Mouse (Mus musculus) ES-Bruce4 (cell line): ENCODE data around the gene Glipr1l2. TPM values are rescaled to one million over a fixed set of nuclear protein-coding genes. Genes with fewer than 3 reads are reported as not detected.
"Not testable (repeated sequence)": the region's sequence is repeated elsewhere in the genome, so short reads cannot be mapped to it uniquely, and the experiment has no call there.

ENCODE experiments used
- H3K27ac ChIP-seq: 2 replicates; pipeline ENCODE4 v1.5.1; 2012; ENCODE audit warnings: low read length, inconsistent platforms; ENCODE audit not compliant: insufficient read depth
- H3K27me3 ChIP-seq: 2 replicates; pipeline ENCODE4 v1.6.1; 2012; ENCODE audit warnings: mild to moderate bottlenecking, low read length, inconsistent platforms; ENCODE audit not compliant: control insufficient read depth, poor library complexity, insufficient read depth, severe bottlenecking
- H3K36me3 ChIP-seq: 2 replicates; pipeline ENCODE4 v1.6.1; 2012; ENCODE audit warnings: inconsistent platforms, mild to moderate bottlenecking, low read length, moderate library complexity; ENCODE audit not compliant: control insufficient read depth, poor library complexity, insufficient read depth, severe bottlenecking
- H3K4me1 ChIP-seq: one replicate; pipeline ENCODE4 v1.8.1; 2011; ENCODE audit warnings: low read length; ENCODE audit not compliant: control insufficient read depth, insufficient read depth
- H3K4me3 ChIP-seq: 2 replicates; pipeline ENCODE4 v1.5.1; 2011; ENCODE audit warnings: low read depth, mild to moderate bottlenecking, low read length
- H3K9ac ChIP-seq: 2 replicates; pipeline ENCODE4 v1.6.1; 2012; ENCODE audit warnings: low read depth, mild to moderate bottlenecking, inconsistent platforms; ENCODE audit not compliant: poor library complexity, severe bottlenecking
- H3K9me3 ChIP-seq: replicated peaks from 2 replicates; pipeline ENCODE4 v1.6.1; 2012; ENCODE audit warnings: mild to moderate bottlenecking, low read length, inconsistent platforms; ENCODE audit not compliant: control insufficient read depth, poor library complexity, insufficient read depth, severe bottlenecking
- CTCF ChIP-seq: IDR thresholded peaks from one replicate; pipeline ENCODE4 v1.8.1; 2011; ENCODE audit warnings: low read depth, low read length
- EP300 ChIP-seq: IDR thresholded peaks from 2 replicates; pipeline ENCODE4 v1.6.1; 2011; ENCODE audit warnings: low read depth, low read length; ENCODE audit not compliant: insufficient read depth
- POLR2A ChIP-seq: IDR thresholded peaks from one replicate; pipeline ENCODE4 v1.8.1; 2011; ENCODE audit warnings: low read length; ENCODE audit not compliant: insufficient read depth
- polyA plus RNA-seq: library from polyadenylated mRNA; stranded (reverse); fragments of >200 nt; gene quantifications from 2 replicates; pipeline ENCODE4 v1.2.4, GENCODE M21; 2011; ENCODE audit warnings: low read depth; ENCODE audit not compliant: missing spikeins, insufficient read depth, insufficient read length

Gene Glipr1l2
- polyA plus RNA-seq, 1 experiment = not detected

DNA sequence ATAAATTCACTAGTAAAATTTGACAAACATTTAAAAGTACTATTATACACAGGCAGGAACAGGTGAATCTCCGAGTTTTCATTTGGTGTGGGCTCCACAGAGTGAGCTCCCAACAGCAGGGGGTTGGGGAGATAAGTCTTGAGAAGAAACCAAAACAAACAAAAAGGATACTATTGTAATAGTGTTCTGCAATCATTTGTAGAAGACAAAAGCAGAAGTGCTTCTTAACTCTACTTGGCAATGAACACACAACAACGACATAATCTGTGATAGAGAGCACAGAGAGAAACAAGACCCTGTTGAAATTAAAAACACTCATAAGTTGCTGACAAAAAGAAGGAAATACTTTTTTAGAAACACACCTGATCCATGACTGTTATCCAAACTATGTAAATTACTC, 3.1 kb upstream of the Glipr1l2 start:
- Histone ChIP-seq H3K27me3 (no peaks in the 10 kb centered on the region), H3K4me3 (no peak overlapping the region), H3K9ac (no peak overlapping the region), H3K36me3 (no peaks in the 10 kb centered on the region), H3K4me1 (no peaks in the 10 kb centered on the region), H3K9me3 (no peaks in the 10 kb centered on the region), H3K27ac (no peak overlapping the region)
- TF ChIP-seq EP300 (no peak), POLR2A (no peak), CTCF (no peak)

DNA sequence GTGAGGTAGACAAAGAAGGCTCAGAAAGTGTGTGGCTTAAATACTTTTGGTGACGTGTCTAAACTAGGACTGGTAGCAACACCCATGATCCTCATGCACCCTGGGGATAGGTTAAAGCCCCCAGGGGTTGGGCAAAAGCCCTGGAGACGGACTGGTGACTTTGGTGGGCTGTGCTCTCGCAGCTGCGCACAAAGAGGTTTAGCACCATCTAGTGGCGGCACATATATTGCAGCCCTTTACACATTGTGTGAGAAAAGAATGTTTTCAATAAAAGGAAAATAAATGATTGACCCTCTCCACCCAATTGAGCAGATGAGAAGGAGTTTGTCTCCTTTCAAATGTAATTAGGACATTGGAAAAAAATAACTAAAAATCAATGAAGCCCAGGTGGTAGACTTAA, 22.6 kb downstream of the Glipr1l2 start:
- H3K4me1 ChIP-seq, H3K36me3 ChIP-seq, H3K9me3 ChIP-seq, H3K27me3 ChIP-seq, H3K27ac ChIP-seq, H3K4me3 ChIP-seq, H3K9ac ChIP-seq: not testable (repeated sequence)
- TF ChIP-seq CTCF = peak; percentile 61

DNA sequence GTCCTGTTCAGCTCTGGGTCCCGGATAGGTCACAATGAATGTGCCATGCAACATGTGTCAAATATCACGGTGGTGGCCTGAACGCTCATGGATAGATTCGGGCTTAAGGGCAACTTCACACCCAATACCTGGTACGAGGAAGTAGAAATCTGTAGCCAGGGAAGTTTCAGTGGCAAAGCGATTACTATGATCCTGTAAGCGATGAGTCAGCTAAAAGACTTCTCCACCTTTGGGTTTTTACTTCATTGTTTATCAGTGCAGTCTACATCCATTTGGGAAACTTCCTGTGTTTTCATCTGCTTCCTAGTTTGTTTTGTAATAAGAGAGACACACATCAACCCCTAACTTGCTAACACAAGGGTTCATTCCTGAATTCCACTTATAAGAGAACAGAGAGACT, 27.2 kb downstream of the Glipr1l2 start:
- Histone ChIP-seq H3K36me3 (no peaks in the 10 kb centered on the region), H3K4me3 (no peak overlapping the region), H3K4me1 (no peaks in the 10 kb centered on the region), H3K9me3 (no peaks in the 10 kb centered on the region), H3K27ac (no peak overlapping the region), H3K9ac (no peak overlapping the region), H3K27me3 (no peaks in the 10 kb centered on the region)
- TF ChIP-seq CTCF (no peak), POLR2A (no peak), EP300 (no peak)

GRCm38 (mm10) chr10:112125090-112125489, 41.9 kb downstream of the Glipr1l2 start:
- H3K9ac ChIP-seq, H3K27ac ChIP-seq, H3K27me3 ChIP-seq, H3K36me3 ChIP-seq, H3K9me3 ChIP-seq, H3K4me3 ChIP-seq, H3K4me1 ChIP-seq: not testable (repeated sequence)

DNA sequence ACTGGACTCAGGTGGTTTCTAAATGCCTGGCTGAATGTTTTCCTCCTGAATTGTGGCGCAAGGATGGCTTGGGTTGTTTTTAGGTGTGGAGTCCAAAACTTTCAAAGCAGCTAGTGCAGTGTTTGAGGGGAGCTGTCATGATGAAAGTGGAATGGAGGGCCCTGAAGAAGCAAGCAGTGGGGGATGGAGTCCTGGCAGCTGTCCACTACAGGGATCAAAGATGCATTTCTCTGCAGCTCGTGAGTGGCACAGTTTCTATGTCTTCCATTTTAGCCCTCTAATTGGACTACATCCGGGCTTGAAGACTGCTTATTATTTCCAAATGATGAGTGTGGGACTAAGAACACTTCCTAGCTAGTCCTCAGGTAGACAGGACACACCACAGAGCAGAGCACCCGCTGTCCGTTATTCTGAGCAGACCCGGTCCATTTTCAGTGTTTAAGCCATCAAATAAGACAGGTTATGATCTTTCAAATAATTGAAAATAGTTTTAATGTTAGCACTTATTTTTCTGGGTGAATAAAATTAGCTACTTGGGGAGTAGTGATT, 44.6 kb downstream of the Glipr1l2 start:
- H3K36me3 ChIP-seq, H3K27ac ChIP-seq, H3K9me3 ChIP-seq, H3K27me3 ChIP-seq, H3K4me3 ChIP-seq, H3K4me1 ChIP-seq, H3K9ac ChIP-seq: not testable (repeated sequence)

DNA sequence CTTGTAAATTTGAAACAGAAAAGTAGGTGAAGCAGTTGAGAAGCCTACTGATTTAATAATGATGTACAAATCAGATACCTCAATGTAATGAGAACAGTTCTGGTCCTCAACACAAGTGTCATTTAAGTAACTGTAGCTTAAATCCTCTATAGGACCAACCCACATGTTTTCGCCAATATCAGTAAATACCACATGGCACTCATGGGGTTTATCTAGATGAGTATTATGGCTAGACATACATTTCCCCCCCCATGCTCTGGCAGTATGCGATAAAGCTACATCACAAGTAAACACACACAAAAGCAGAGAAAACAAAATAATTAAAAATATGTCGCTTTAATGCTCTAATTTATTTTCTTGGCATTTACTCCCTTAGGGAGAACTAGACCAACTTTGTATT, 49.0 kb downstream of the Glipr1l2 start:
- Histone ChIP-seq H3K9me3 (no peaks in the 10 kb centered on the region), H3K36me3 (no peaks in the 10 kb centered on the region), H3K9ac (no peak overlapping the region), H3K4me3 (no peak overlapping the region), H3K27ac (no peak overlapping the region), H3K27me3 (no peaks in the 10 kb centered on the region), H3K4me1 (no peaks in the 10 kb centered on the region)
- TF ChIP-seq POLR2A = no peak
- TF ChIP-seq CTCF = no peak
- TF ChIP-seq EP300 = no peak
